Mouse (Mus musculus): Measurements from ENCODE around the gene Parp4.

Parp4 gene

GRCm38 (mm10) chr14:56613212-56613611 is 37.8 kb downstream of the Parp4 start:
- no peak for DNase-seq (ENCODE audit: low spot score)

DNA sequence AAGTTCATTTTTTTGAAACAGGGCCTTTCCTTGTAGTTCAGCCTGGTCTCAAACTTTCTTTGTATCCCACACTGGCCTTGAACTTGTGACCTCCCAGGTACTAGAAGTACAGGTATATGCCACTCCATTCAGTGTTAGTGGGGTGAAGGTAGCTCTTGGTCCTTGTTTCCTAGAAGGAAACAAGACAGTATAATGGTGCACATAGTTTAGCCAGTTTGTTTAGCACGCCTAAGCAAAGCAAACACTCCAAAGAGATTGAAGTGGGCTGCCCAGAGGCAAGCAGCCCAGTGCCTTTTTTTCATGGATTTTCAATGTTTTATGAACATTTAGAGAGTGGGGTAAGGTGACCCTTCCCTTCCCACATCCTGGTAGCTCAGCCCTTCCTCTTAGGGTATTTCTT is 42.1 kb downstream of the Parp4 start:
- DNase-seq (ENCODE audit: low spot score) = no peak

DNA sequence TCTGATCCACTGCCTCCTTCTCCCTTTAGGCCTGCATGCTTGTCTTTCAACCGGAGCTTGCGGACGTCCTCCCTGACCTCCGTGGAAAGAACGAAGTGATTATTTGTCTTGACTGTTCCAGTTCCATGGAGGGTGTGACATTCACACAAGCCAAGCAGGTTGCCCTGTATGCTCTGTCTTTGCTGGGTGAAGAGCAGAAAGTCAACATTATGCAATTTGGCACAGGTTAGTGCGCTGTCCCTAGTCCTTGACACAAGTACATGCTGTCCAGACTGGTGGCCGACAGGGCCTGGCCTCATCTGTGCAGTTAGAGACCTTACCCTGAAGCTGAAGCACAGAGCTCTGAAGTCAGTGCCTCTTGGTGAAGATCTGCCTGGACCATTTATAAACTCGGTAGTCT is 45.0 kb downstream of the Parp4 start:
- DNase-seq (ENCODE audit: low spot score) = no peak

DNA sequence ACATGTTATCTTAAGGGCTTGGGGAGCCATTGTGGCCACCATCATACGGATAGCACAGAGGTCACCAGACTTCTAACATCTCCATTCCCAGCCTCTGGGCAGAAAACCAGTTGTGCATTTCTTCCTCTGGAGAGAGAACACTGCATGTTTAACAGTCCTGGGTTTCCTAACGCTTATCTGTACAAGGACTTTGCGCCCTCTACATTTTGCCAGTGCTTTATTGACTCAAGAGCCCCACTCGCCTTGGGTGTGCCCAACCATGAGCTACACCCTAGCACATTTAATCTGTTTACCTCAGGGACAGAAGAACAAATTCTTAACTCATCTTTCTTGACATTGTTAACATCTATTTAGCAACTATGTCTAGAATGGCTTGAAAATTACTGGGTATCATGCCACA is 50.8 kb downstream of the Parp4 start:
- DNase-seq (ENCODE audit: low spot score) = no peak

DNA sequence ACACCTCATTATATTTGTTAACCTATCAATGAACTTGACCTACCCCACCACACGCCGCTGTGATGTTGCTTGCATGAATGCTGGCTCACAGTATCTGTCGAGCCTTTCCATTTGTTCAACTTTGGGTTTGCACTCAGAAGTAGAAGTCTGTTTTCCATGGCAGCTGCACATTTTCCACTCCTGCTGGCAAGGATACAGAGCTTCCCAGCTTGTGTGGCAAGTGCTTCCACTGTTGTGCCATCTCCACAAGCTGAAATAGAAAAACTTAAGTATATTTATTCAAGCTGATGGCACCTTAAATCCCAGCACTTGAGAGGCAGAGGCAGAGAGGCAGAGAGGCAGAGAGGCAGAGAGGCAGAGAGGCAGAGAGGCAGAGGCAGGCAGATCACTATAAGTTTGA is 52.9 kb downstream of the Parp4 start:
- DNase-seq (ENCODE audit: low spot score) = no peak

- no peak for DNase-seq (ENCODE audit: low spot score)
Observed at GRCm38 (mm10) chr14:56631109-56631508, 55.7 kb downstream of the Parp4 start.

DNA sequence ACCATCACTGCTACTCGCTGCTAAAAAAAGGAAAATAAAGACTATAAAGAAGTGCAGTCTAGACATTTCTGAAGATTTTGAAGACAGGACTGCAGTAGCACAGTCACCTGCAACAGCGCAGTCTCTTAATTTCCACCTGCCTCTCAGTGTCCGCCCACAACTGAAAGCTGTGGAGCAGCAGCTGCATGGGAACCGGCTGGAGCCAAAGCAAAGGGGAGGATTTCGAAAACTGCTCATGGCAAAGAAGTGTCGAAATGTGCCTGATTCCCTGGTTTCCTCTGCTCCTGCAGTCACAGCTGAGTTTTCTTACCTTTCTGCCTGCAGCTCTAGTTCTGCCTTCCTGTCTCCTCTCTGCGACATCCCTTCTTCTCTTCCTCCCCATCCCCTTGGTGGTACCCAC is 71.8 kb downstream of the Parp4 start:
- DNase-seq (ENCODE audit: low spot score) = no peak

DNA sequence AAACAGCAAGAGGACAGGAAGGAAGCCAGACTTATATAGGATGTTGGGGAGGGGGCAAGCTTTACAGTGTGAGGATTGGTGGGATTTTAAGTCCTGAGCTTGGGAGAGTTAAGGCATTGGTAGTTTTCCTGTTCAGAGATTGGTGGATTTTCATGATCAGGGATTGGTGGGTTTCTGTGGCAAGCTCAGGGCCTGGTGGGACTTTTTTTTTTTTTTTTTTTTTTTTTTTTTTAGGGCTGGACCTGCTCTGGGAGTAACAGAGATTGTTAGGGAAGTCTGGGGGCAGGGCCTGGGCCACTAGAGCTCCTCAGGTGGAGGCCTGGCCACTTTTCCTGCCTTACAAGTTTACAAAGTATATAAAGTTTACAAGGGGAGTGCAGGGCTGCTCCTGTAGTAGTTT is 74.0 kb downstream of the Parp4 start:
- no peak for DNase-seq (ENCODE audit: low spot score)

GRCm38 (mm10) chr14:56665651-56666050 is 90.2 kb downstream of the Parp4 start:
- DNase-seq (ENCODE audit: low spot score) = no peak

DNA sequence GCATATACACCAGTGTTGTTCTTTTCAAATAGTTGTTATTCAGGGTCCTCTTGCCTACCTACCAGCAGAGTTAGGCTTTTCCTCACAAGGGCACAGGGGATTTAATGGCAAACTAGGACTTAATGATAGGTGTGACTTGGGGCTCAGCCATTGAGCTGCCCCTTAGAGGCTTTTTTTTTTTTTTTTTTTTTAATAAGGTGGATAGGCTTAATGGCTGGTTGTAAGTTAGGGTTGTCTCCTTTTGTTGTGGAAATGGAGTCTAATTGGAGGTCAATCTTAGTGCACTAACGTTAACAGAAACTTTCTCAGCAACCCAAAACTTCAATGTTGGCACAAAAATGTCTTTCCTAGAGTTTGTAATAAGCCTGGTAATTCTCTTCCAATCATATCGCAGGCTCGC is 91.5 kb downstream of the Parp4 start:
- DNase-seq (ENCODE audit: low spot score) = no peak

GRCm38 (mm10) chr14:56667969-56668802 is 92.8 kb downstream of the Parp4 start, which contains the start of gene Mphosph8:
Mphosph8 (plus strand) TSS chr14:56668248.
- DNase-seq (ENCODE audit: low spot score) = peak; percentile 99

DNA sequence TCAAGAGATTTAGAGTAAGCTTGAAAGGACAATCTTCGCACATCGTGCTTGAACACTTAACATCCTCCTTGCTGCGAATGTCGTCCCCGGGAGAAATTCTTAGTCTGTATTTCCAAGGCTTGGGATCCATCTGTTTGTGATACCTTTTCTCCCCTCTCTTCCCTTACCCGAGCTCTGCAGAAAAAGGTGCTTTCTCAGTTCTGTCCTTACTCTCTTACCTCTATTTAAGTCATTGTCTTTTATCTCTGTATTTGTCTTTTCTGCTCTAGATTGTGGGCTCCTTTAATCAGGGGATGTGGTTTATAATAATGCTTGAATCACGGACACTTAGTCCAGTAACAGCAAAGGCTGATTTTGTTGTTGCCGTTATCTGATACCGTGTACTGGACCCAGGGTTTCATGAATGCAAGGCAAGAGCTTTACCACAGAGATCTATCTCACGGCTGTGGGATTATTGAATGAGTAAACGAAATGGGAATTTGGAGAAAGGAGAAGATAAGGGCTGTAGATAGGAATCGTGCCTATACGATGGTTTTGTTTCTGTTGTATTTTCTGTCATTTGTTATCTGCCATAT is 93.7 kb downstream of the Parp4 start:
- DNase-seq (ENCODE audit: low spot score) = no peak

DNA sequence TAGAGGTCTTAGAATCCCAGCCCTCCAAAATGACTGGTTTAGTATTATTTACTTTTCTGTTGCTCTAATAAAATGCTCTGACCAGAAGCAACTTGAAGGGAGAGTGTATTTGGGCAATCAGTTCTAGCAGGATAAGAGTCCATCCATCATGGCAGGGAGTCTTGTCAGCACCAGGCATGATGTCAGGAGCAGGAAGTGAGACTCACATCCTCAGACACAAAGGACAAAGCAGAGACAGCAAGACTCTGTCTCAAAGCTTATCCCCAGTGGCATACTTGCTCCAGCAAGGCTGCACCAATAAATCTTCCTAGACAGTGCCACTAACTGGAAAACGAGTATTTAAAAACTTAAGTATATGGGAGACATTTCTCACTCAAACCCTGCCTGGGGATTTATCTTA is 110.0 kb downstream of the Parp4 start:
- DNase-seq (ENCODE audit: low spot score) = no peak

GRCm38 (mm10) chr14:56689116-56689515 is 113.7 kb downstream of the Parp4 start:
- DNase-seq (ENCODE audit: low spot score) = no peak

DNA sequence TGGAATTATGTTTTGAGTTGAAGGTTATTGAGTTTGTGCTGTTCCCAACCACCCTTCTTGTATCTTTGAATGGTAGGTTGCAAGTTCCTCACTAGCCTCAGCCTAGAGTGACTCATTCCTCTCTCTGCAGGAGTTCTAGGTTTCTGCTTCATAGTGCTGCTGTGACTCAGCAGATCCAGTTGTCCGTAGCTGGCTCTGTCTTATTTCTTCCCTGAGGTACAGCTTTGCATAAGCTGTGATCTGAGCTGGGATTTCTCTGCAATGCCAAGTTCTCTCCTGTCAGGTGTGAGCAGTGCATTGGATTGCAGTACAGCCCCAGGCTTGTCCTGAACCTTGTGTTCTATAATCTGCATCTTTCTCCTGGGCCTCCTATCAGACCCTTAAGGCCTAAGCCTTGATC is 114.3 kb downstream of the Parp4 start:
- DNase-seq (ENCODE audit: low spot score) = no peak

DNA sequence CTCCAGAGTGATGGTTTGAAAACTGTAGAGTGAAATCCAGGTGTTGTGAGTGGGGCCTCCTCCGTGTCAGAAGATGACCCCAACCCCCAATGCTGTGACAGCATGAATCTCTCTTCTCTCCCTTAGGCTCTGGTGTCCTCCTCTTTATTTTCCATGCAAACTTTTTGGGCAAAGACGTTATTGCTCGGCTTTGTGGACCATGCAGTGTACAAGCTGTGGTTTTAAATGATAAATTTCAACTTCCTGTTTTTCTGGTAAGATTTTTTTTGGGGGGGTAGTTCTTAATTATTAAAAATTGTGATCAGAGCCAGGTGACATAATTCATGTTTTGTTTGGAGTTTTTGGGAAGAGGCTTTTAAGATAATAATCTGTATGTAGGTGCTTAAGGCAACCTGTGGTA is 120.1 kb downstream of the Parp4 start:
- no peak for DNase-seq (ENCODE audit: low spot score)

GRCm38 (mm10) chr14:56697836-56698235 is 122.4 kb downstream of the Parp4 start:
- DNase-seq (ENCODE audit: low spot score) = no peak

GRCm38 (mm10) chr14:56702644-56703043 is 127.2 kb downstream of the Parp4 start:
- no peak for DNase-seq (ENCODE audit: low spot score)

DNA sequence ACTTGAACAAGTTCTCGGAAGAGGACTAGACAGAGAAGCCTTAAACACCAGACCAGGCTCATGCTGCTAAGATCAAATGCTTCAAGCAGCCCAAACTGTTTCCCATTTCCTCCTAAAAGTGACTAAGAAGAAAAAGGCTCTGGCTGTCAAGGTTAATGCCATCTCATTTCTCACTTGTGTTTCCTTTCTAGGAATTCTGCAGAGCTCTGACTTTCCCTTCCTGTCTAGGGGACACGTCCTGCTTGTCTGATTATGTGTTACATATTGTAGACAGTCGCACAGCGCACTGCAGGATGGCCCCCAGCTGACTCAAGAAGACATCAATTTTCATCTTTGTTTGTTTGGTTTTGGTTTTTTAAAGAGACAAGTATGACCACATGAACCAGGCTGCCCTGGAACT is 130.3 kb downstream of the Parp4 start:
- DNase-seq (ENCODE audit: low spot score) = no peak

All from testis, postnatal 14 days (tissue).